Mouse (Mus musculus) testis, adult 2 months (tissue): ENCODE results near the gene Tmprss11f.

Experiments used
- CTCF ChIP-seq: fragments of 200-500 bp; IDR thresholded peaks from 2 replicates; pipeline ENCODE4 v1.5.1; 2012; ENCODE audit warnings: low read depth, mild to moderate bottlenecking, inconsistent platforms, low read length, moderate library complexity; ENCODE audit not compliant: control insufficient read depth, insufficient read depth, insufficient replicate concordance
- POLR2A ChIP-seq: fragments of 200-500 bp; IDR thresholded peaks from 2 replicates; pipeline ENCODE4 v1.6.1; 2012; ENCODE audit warnings: low read depth, mild to moderate bottlenecking, inconsistent platforms, low read length, moderate library complexity; ENCODE audit not compliant: control insufficient read depth

DNA sequence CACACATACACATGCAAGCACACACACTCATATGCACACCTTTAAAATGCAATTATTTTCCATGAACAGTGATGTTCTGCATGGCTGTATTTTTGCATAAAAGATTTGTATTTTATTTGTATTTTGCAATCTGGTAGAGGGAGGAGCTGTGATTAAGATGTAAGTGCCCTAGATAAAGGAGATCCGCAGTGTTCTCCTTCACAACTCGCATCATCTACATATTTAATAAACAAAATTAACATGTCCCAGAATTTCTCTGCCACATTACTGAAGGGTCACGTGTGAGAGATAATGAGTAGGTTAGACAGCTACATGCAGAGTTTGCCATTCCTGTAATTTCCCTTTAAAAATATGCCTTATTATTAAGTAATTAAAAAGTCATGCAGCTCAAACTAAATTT, 46.3 kb downstream of the Tmprss11f start:
- TF ChIP-seq CTCF (no peak), POLR2A (no peak)
